Mouse (Mus musculus) lung, postnatal 25 days (tissue): ENCODE data around the gene Igfbp6.
A peak's percentile ranks its signal among the peaks of the same experiment; 100 is the strongest.
"Not testable (repeated sequence)": the region's sequence is repeated elsewhere in the genome, so short reads cannot be mapped to it uniquely, and the experiment has no call there.

Experiments
- DNase-seq: peaks from one replicate; pipeline ENCODE4 v3.0.0; 2022; ENCODE audit warnings: low spot score

The Igfbp6 gene

GRCm38 (mm10) chr15:102141120-102141519 is 3.0 kb upstream of the Igfbp6 start:
- no peak for DNase-seq

GRCm38 (mm10) chr15:102142914-102143912 is 949 bp upstream of the Igfbp6 start:
- peak; percentile 91 for DNase-seq

GRCm38 (mm10) chr15:102144726-102145125 is 564 bp downstream of the Igfbp6 start:
- no peak for DNase-seq

- peak; percentile 30 for DNase-seq
Observed at GRCm38 (mm10) chr15:102145330-102145729, 1.2 kb downstream of the Igfbp6 start.

- DNase-seq: no peak
Observed at GRCm38 (mm10) chr15:102146089-102146488, 1.9 kb downstream of the Igfbp6 start.

GRCm38 (mm10) chr15:102146882-102147281 is 2.7 kb downstream of the Igfbp6 start:
- peak; percentile 36 for DNase-seq

GRCm38 (mm10) chr15:102147674-102148402 is 3.7 kb downstream of the Igfbp6 start:
- DNase-seq: no peak

- DNase-seq: no peak
Observed at GRCm38 (mm10) chr15:102149561-102149960, 5.4 kb downstream of the Igfbp6 start.

GRCm38 (mm10) chr15:102150301-102151135 is 6.4 kb downstream of the Igfbp6 start, which contains the start of gene Soat2:
Gene Soat2, plus strand, starts transcription at chr15:102150526.
- peak; percentile 71 for DNase-seq

- DNase-seq: no peak
Observed at GRCm38 (mm10) chr15:102152646-102153045, 8.5 kb downstream of the Igfbp6 start.

- not testable (repeated sequence) for DNase-seq
Observed at GRCm38 (mm10) chr15:102155006-102155405, 10.8 kb downstream of the Igfbp6 start.

- DNase-seq: no peak
Observed at GRCm38 (mm10) chr15:102156836-102157235, 12.7 kb downstream of the Igfbp6 start.

- no peak for DNase-seq
Observed at GRCm38 (mm10) chr15:102160415-102161060, 16.4 kb downstream of the Igfbp6 start.

GRCm38 (mm10) chr15:102163900-102164693 is 19.9 kb downstream of the Igfbp6 start:
- DNase-seq: no peak

- no peak for DNase-seq
Observed at GRCm38 (mm10) chr15:102165468-102166100, 21.4 kb downstream of the Igfbp6 start.

- peak; percentile 65 for DNase-seq
Observed at GRCm38 (mm10) chr15:102167620-102168021, 23.5 kb downstream of the Igfbp6 start.

GRCm38 (mm10) chr15:102169064-102169463 is 24.9 kb downstream of the Igfbp6 start:
- no peak for DNase-seq

GRCm38 (mm10) chr15:102173581-102173980 is 29.4 kb downstream of the Igfbp6 start:
- DNase-seq: no peak

- DNase-seq: peak; percentile 54
Observed at GRCm38 (mm10) chr15:102175736-102176319, 31.7 kb downstream of the Igfbp6 start.
